Mouse (Mus musculus): ENCODE measurements around the gene Cfap221. TPM values are rescaled to one million over a fixed set of nuclear protein-coding genes. Genes with fewer than 3 reads are reported as not detected.
A peak's percentile ranks its signal among the peaks of the same experiment; 100 is the strongest.

Cfap221 gene
- polyA plus RNA-seq, 1 experiment from 2014 or later = not detected

GRCm38 (mm10) chr1:119899195-119900123 lies 97.6 kb downstream of the Cfap221 start:
- no peak overlapping the region for H3K4me2 ChIP-seq
- no peak for DNase-seq
- no peak overlapping the region for H3K27ac ChIP-seq
- H3K4me3 ChIP-seq (replicated peaks) = no peak overlapping the region
- H3K9me3 ChIP-seq (replicated peaks) = no peaks in the 10 kb centered on the region
- no peaks in the 10 kb centered on the region for H3K36me3 ChIP-seq
- H3K9ac ChIP-seq = no peak overlapping the region
- H3K27me3 ChIP-seq = no peaks in the 10 kb centered on the region
- 72% methylated on average over 11 of the region's 11 CpGs for WGBS (ENCODE audit: insufficient replicate concordance)
- ATAC-seq (ENCODE audit: low read depth) = no peak
- H3K4me1 ChIP-seq (replicated peaks) = no peaks in the 10 kb centered on the region

GRCm38 (mm10) chr1:119894936-119895335 lies 102.1 kb downstream of the Cfap221 start:
- H3K4me2 ChIP-seq = no peak overlapping the region
- H3K4me1 ChIP-seq (replicated peaks) = no peaks in the 10 kb centered on the region
- ATAC-seq (ENCODE audit: low read depth) = 0 out of 2 replicates have a peak, but pooled peaks have one; percentile 22
- no peak overlapping the region for H3K27ac ChIP-seq
- H3K27me3 ChIP-seq = no peaks in the 10 kb centered on the region
- peak; percentile 56 for DNase-seq
- H3K9ac ChIP-seq = no peak overlapping the region
- H3K4me3 ChIP-seq (replicated peaks) = no peak overlapping the region
- H3K9me3 ChIP-seq (replicated peaks) = no peaks in the 10 kb centered on the region
- 42% methylated on average over 6 of the region's 6 CpGs for WGBS (ENCODE audit: insufficient replicate concordance)
- no peaks in the 10 kb centered on the region for H3K36me3 ChIP-seq

GRCm38 (mm10) chr1:119893600-119893999 lies 103.4 kb downstream of the Cfap221 start:
- H3K27ac ChIP-seq = no peak overlapping the region
- no peak overlapping the region for H3K4me2 ChIP-seq
- H3K36me3 ChIP-seq = no peaks in the 10 kb centered on the region
- H3K4me1 ChIP-seq (replicated peaks) = no peaks in the 10 kb centered on the region
- DNase-seq (no peak), ATAC-seq (ENCODE audit: low read depth) (no peak)
- no peak overlapping the region for H3K9ac ChIP-seq
- H3K4me3 ChIP-seq (replicated peaks) = no peak overlapping the region
- H3K27me3 ChIP-seq = no peaks in the 10 kb centered on the region
- 59% methylated on average over 3 of the region's 3 CpGs for WGBS (ENCODE audit: insufficient replicate concordance)
- H3K9me3 ChIP-seq (replicated peaks) = no peaks in the 10 kb centered on the region

GRCm38 (mm10) chr1:119892933-119893332 lies 104.1 kb downstream of the Cfap221 start:
- Histone ChIP-seq H3K9me3 (replicated peaks) (no peaks in the 10 kb centered on the region), H3K4me2 (no peak overlapping the region), H3K4me3 (replicated peaks) (no peak overlapping the region), H3K27ac (no peak overlapping the region), H3K9ac (no peak overlapping the region), H3K27me3 (no peaks in the 10 kb centered on the region), H3K4me1 (replicated peaks) (no peaks in the 10 kb centered on the region), H3K36me3 (no peaks in the 10 kb centered on the region)
- DNase-seq (no peak), ATAC-seq (ENCODE audit: low read depth) (no peak)
- 60% methylated on average over 6 of the region's 6 CpGs for WGBS (ENCODE audit: insufficient replicate concordance)

- WGBS (ENCODE audit: insufficient replicate concordance) = 56% methylated on average over 4 of the region's 4 CpGs
Measured at GRCm38 (mm10) chr1:119891865-119892264, 105.2 kb downstream of the Cfap221 start.

GRCm38 (mm10) chr1:119891149-119891548 lies 105.9 kb downstream of the Cfap221 start:
- DNase-seq (no peak), ATAC-seq (ENCODE audit: low read depth) (no peak)
- WGBS (ENCODE audit: insufficient replicate concordance) = 73% methylated on average over 9 of the region's 9 CpGs

More at GRCm38 (mm10) chr1:119891865-119892264, 105.2 kb downstream of the Cfap221 start:
- Histone ChIP-seq H3K4me1 (replicated peaks) (no peaks in the 10 kb centered on the region), H3K9ac (no peak overlapping the region), H3K4me3 (replicated peaks) (no peak overlapping the region), H3K4me2 (no peak overlapping the region), H3K27ac (no peak overlapping the region), H3K27me3 (no peaks in the 10 kb centered on the region), H3K9me3 (replicated peaks) (no peaks in the 10 kb centered on the region), H3K36me3 (no peaks in the 10 kb centered on the region)
- ATAC-seq (ENCODE audit: low read depth) (no peak; the same call in 1 of the 2 replicates), DNase-seq (no peak)

GRCm38 (mm10) chr1:119889347-119889746 lies 107.7 kb downstream of the Cfap221 start:
- no peak for ATAC-seq (ENCODE audit: low read depth)
- Histone ChIP-seq H3K27me3 (no peaks in the 10 kb centered on the region), H3K9me3 (replicated peaks) (no peaks in the 10 kb centered on the region), H3K27ac (no peak overlapping the region), H3K4me3 (replicated peaks) (no peak overlapping the region), H3K4me2 (no peak overlapping the region), H3K9ac (no peak overlapping the region), H3K36me3 (no peaks in the 10 kb centered on the region), H3K4me1 (replicated peaks) (no peaks in the 10 kb centered on the region; the same call in 1 of the 2 replicates)
- no peak for DNase-seq
- WGBS (ENCODE audit: insufficient replicate concordance) = 65% methylated on average over 16 of the region's 16 CpGs

More at GRCm38 (mm10) chr1:119891149-119891548, 105.9 kb downstream of the Cfap221 start:
- Histone ChIP-seq H3K27me3 (no peaks in the 10 kb centered on the region), H3K4me1 (replicated peaks) (no peaks in the 10 kb centered on the region), H3K4me2 (no peak overlapping the region), H3K4me3 (replicated peaks) (no peak overlapping the region), H3K9me3 (replicated peaks) (no peaks in the 10 kb centered on the region), H3K36me3 (no peaks in the 10 kb centered on the region), H3K27ac (no peak overlapping the region), H3K9ac (no peak overlapping the region)

- Histone ChIP-seq H3K4me2 (no peak overlapping the region), H3K27ac (no peak overlapping the region), H3K4me1 (replicated peaks) (no peaks in the 10 kb centered on the region; the same call in 1 of the 2 replicates), H3K36me3 (no peaks in the 10 kb centered on the region), H3K4me3 (replicated peaks) (no peak overlapping the region), H3K27me3 (no peaks in the 10 kb centered on the region), H3K9ac (no peak overlapping the region), H3K9me3 (replicated peaks) (no peaks in the 10 kb centered on the region)
- WGBS (ENCODE audit: insufficient replicate concordance) = 63% methylated on average over 7 of the region's 7 CpGs
- DNase-seq (no peak), ATAC-seq (ENCODE audit: low read depth) (no peak)
Measured at GRCm38 (mm10) chr1:119886320-119886719, 110.7 kb downstream of the Cfap221 start.

- Histone ChIP-seq H3K4me3 (replicated peaks) (no peak overlapping the region), H3K4me1 (replicated peaks) (no peaks in the 10 kb centered on the region; the same call in 1 of the 2 replicates), H3K9ac (no peak overlapping the region), H3K9me3 (replicated peaks) (no peaks in the 10 kb centered on the region), H3K27ac (no peak overlapping the region), H3K4me2 (no peak overlapping the region), H3K27me3 (no peaks in the 10 kb centered on the region), H3K36me3 (no peaks in the 10 kb centered on the region)
- DNase-seq = no peak
- ATAC-seq (ENCODE audit: low read depth) = no peak
- WGBS (ENCODE audit: insufficient replicate concordance) = 65% methylated on average over 3 of the region's 3 CpGs
Measured at GRCm38 (mm10) chr1:119884272-119884671, 112.8 kb downstream of the Cfap221 start.

- no peak overlapping the region for H3K4me3 ChIP-seq (replicated peaks)
- DNase-seq (no peak), ATAC-seq (ENCODE audit: low read depth) (no peak)
- no peak overlapping the region for H3K9ac ChIP-seq
- H3K36me3 ChIP-seq = no peaks in the 10 kb centered on the region
- no peaks in the 10 kb centered on the region; the same call in none of the 2 replicates for H3K4me1 ChIP-seq (replicated peaks)
- no peak overlapping the region for H3K4me2 ChIP-seq
- H3K9me3 ChIP-seq (replicated peaks) = no peaks in the 10 kb centered on the region
- no peak overlapping the region for H3K27ac ChIP-seq
- WGBS (ENCODE audit: insufficient replicate concordance) = 69% methylated on average over 7 of the region's 7 CpGs
- H3K27me3 ChIP-seq = no peaks in the 10 kb centered on the region
Measured at GRCm38 (mm10) chr1:119878909-119879308, 118.1 kb downstream of the Cfap221 start.

- no peaks in the 10 kb centered on the region; the same call in none of the 2 replicates for H3K4me1 ChIP-seq (replicated peaks)
- DNase-seq (no peak), ATAC-seq (ENCODE audit: low read depth) (no peak)
- no peak overlapping the region for H3K9ac ChIP-seq
- H3K9me3 ChIP-seq (replicated peaks) = no peaks in the 10 kb centered on the region
- no peak overlapping the region for H3K27ac ChIP-seq
- no peak overlapping the region for H3K4me3 ChIP-seq (replicated peaks)
- H3K36me3 ChIP-seq = no peaks in the 10 kb centered on the region
- no peak overlapping the region for H3K4me2 ChIP-seq
- WGBS (ENCODE audit: insufficient replicate concordance) = 62% methylated on average over 4 of the region's 4 CpGs
- no peaks in the 10 kb centered on the region for H3K27me3 ChIP-seq
Measured at GRCm38 (mm10) chr1:119877469-119877868, 119.6 kb downstream of the Cfap221 start.

Measured in liver, embryonic 13.5 days (tissue).